Mouse (Mus musculus) embryonic fibroblast, embryonic 13.5 days (primary cell): ENCODE data around the gene Ip6k1.

Source experiments
- CTCF ChIP-seq: IDR thresholded peaks from 2 replicates; pipeline ENCODE4 v1.5.1; 2011; ENCODE audit warnings: mild to moderate bottlenecking, control low read depth, low read length, moderate library complexity, borderline replicate concordance; ENCODE audit not compliant: insufficient read depth
- POLR2A ChIP-seq: IDR thresholded peaks from 2 replicates; pipeline ENCODE4 v1.6.1; 2011; ENCODE audit warnings: low read depth, mild to moderate bottlenecking, control low read depth, low read length, moderate library complexity

GRCm38 (mm10) chr9:108052411-108052810 is 50.1 kb downstream of the Ip6k1 start:
- TF ChIP-seq CTCF (no peak), POLR2A (no peak)
